Mouse (Mus musculus) lung, postnatal 10 days (tissue): ENCODE measurements at regions not wholly inside any gene's neighbourhood (a gene's known extent, or its start where the extent isn't known, plus 50 kb on each side); places are given as distances from the start of the nearest gene placed in this dataset.

Source experiments
- DNase-seq: peaks from one replicate; pipeline ENCODE4 v3.0.0; 2021

- no peak for DNase-seq
Measured at GRCm38 (mm10) chr12:68676096-68676775, 482.8 kb downstream of the Rps29 start.

GRCm38 (mm10) chr12:68672011-68672410, 487.0 kb downstream of the Rps29 start:
- no peak for DNase-seq

- no peak for DNase-seq
Measured at GRCm38 (mm10) chr12:68645901-68646585, 512.9 kb downstream of the Rps29 start.

GRCm38 (mm10) chr12:68643671-68644070, 515.3 kb downstream of the Rps29 start:
- no peak for DNase-seq

GRCm38 (mm10) chr12:68632441-68632840, 526.5 kb downstream of the Rps29 start:
- no peak for DNase-seq

GRCm38 (mm10) chr12:68618337-68618736, 540.6 kb downstream of the Rps29 start:
- no peak for DNase-seq

GRCm38 (mm10) chr12:68605417-68606000, 553.5 kb downstream of the Rps29 start:
- DNase-seq = no peak

- DNase-seq = no peak
Measured at GRCm38 (mm10) chr12:68604524-68605299, 554.3 kb downstream of the Rps29 start.

- DNase-seq = no peak
Measured at GRCm38 (mm10) chr12:68602682-68603081, 556.3 kb downstream of the Rps29 start.

GRCm38 (mm10) chr12:68601366-68601765, 557.6 kb downstream of the Rps29 start:
- DNase-seq = no peak

- peak; percentile 4 for DNase-seq
Measured at GRCm38 (mm10) chr12:68599681-68600596, 559.0 kb downstream of the Rps29 start.

GRCm38 (mm10) chr12:68599016-68599616, 559.9 kb downstream of the Rps29 start:
- DNase-seq = no peak

- DNase-seq = no peak
Measured at GRCm38 (mm10) chr12:68585524-68585872, 573.5 kb downstream of the Rps29 start.

GRCm38 (mm10) chr12:68584786-68585523, 574.0 kb downstream of the Rps29 start:
- DNase-seq = peak; percentile 20

GRCm38 (mm10) chr12:68579909-68580308, 579.1 kb downstream of the Rps29 start:
- no peak for DNase-seq

- no peak for DNase-seq
Measured at GRCm38 (mm10) chr12:68577453-68577852, 581.5 kb downstream of the Rps29 start.

GRCm38 (mm10) chr12:68576855-68577254, 582.1 kb downstream of the Rps29 start:
- no peak for DNase-seq

- no peak for DNase-seq
Measured at GRCm38 (mm10) chr12:68554943-68555627, 603.9 kb downstream of the Rps29 start.

GRCm38 (mm10) chr12:68554292-68554691, 604.7 kb downstream of the Rps29 start:
- DNase-seq = no peak

GRCm38 (mm10) chr12:68541811-68542210, 617.2 kb downstream of the Rps29 start:
- no peak for DNase-seq

- peak; percentile 3 for DNase-seq
Measured at GRCm38 (mm10) chr12:68500794-68501193, 658.2 kb downstream of the Rps29 start.
